Mouse (Mus musculus): ENCODE measurements around the gene Rassf3. TPM values are rescaled to one million over a fixed set of nuclear protein-coding genes. Genes with fewer than 3 reads are reported as not detected.
A peak's percentile ranks its signal among the peaks of the same experiment; 100 is the strongest.

The Rassf3 gene
- polyA plus RNA-seq, 1 experiment from 2014 or later = 25.3 TPM

GRCm38 (mm10) chr10:121394789-121395325 is 81.3 kb downstream of the Rassf3 start:
- peaks cover 66% of the 10 kb centered on the region for H3K36me3 ChIP-seq (ENCODE audit: control insufficient read depth, insufficient read depth, low read length)
- 65% methylated on average over 18 of the region's 18 CpGs for WGBS

GRCm38 (mm10) chr10:121394270-121394669 is 81.9 kb downstream of the Rassf3 start:
- no peak for ATAC-seq (ENCODE audit: insufficient number of reproducible peaks, insufficient read depth, low FRiP score, low read depth)
- Histone ChIP-seq H3K27me3 (ENCODE audit: control insufficient read depth, insufficient read depth, low read length) (no peaks in the 10 kb centered on the region), H3K9me3 (ENCODE audit: control insufficient read depth, low read length) (no peaks in the 10 kb centered on the region), H3K4me3 (ENCODE audit: control insufficient read depth in 1 of 2, insufficient read depth in 1 of 2, low read depth in 1 of 2, low read length in 2 of 2) (no peak overlapping the region), H3K4me1 (ENCODE audit: control insufficient read depth in 2 of 2, insufficient read depth in 2 of 2, low read length in 2 of 2) (peaks cover 4 to 17% of the 10 kb centered on the region in 2 experiments; a peak in 3 of 4 replicates), H3K27ac (replicated peaks in 1 of 2; ENCODE audit: control insufficient read depth in 1 of 2, insufficient read depth in 1 of 2, low read depth in 2 of 2, low read length in 2 of 2) (no peak overlapping the region), H3K36me3 (ENCODE audit: control insufficient read depth, insufficient read depth, low read length) (peaks cover 72% of the 10 kb centered on the region), H3K4me2 (ENCODE audit: low read length) (no peak overlapping the region), H3K9ac (ENCODE audit: low read length) (no peak overlapping the region)
- WGBS = 88% methylated on average over 6 of the region's 6 CpGs

More at GRCm38 (mm10) chr10:121394789-121395325, 81.3 kb downstream of the Rassf3 start:
- no peak overlapping the region for H3K4me2 ChIP-seq (ENCODE audit: low read length)
- no peak for ATAC-seq (ENCODE audit: insufficient number of reproducible peaks, insufficient read depth, low FRiP score, low read depth)
- no peak overlapping the region for H3K9ac ChIP-seq (ENCODE audit: low read length)
- H3K4me3 ChIP-seq (ENCODE audit: control insufficient read depth in 1 of 2, insufficient read depth in 1 of 2, low read depth in 1 of 2, low read length in 2 of 2) = no peak overlapping the region
- no peaks in the 10 kb centered on the region for H3K27me3 ChIP-seq (ENCODE audit: control insufficient read depth, insufficient read depth, low read length)
- H3K27ac ChIP-seq (replicated peaks in 1 of 2; ENCODE audit: control insufficient read depth in 1 of 2, insufficient read depth in 1 of 2, low read depth in 2 of 2, low read length in 2 of 2) = no peak overlapping the region
- no peaks in the 10 kb centered on the region for H3K9me3 ChIP-seq (ENCODE audit: control insufficient read depth, low read length)
- H3K4me1 ChIP-seq (ENCODE audit: control insufficient read depth in 2 of 2, insufficient read depth in 2 of 2, low read length in 2 of 2) = peaks cover 4 to 17% of the 10 kb centered on the region in 2 experiments; a peak in 3 of 4 replicates

GRCm38 (mm10) chr10:121391901-121392300 is 84.2 kb downstream of the Rassf3 start:
- Histone ChIP-seq H3K4me2 (ENCODE audit: low read length) (no peak overlapping the region), H3K9ac (ENCODE audit: low read length) (no peak overlapping the region), H3K4me1 (ENCODE audit: control insufficient read depth in 2 of 2, insufficient read depth in 2 of 2, low read length in 2 of 2) (peaks cover 6 to 18% of the 10 kb centered on the region in 2 experiments; a peak in 3 of 4 replicates), H3K27ac (replicated peaks in 1 of 2; ENCODE audit: control insufficient read depth in 1 of 2, insufficient read depth in 1 of 2, low read depth in 2 of 2, low read length in 2 of 2) (no peak overlapping the region), H3K27me3 (ENCODE audit: control insufficient read depth, insufficient read depth, low read length) (no peaks in the 10 kb centered on the region), H3K9me3 (ENCODE audit: control insufficient read depth, low read length) (no peaks in the 10 kb centered on the region), H3K4me3 (ENCODE audit: control insufficient read depth in 1 of 2, insufficient read depth in 1 of 2, low read depth in 1 of 2, low read length in 2 of 2) (no peak overlapping the region), H3K36me3 (ENCODE audit: control insufficient read depth, insufficient read depth, low read length) (peaks cover 85% of the 10 kb centered on the region)
- 90% methylated on average over 8 of the region's 8 CpGs for WGBS
- no peak for ATAC-seq (ENCODE audit: insufficient number of reproducible peaks, insufficient read depth, low FRiP score, low read depth)

- H3K4me1 ChIP-seq (ENCODE audit: control insufficient read depth in 2 of 2, insufficient read depth in 2 of 2, low read length in 2 of 2) = peaks cover 6 to 25% of the 10 kb centered on the region in 2 experiments; a peak in 3 of 4 replicates
- H3K9me3 ChIP-seq (ENCODE audit: control insufficient read depth, low read length) = no peaks in the 10 kb centered on the region
- 69% methylated on average over 10 of the region's 10 CpGs for WGBS
- H3K27ac ChIP-seq (replicated peaks in 1 of 2; ENCODE audit: control insufficient read depth in 1 of 2, insufficient read depth in 1 of 2, low read depth in 2 of 2, low read length in 2 of 2) = no peak overlapping the region
- no peak for ATAC-seq (ENCODE audit: insufficient number of reproducible peaks, insufficient read depth, low FRiP score, low read depth)
- H3K36me3 ChIP-seq (ENCODE audit: control insufficient read depth, insufficient read depth, low read length) = peaks cover 78% of the 10 kb centered on the region
- no peaks in the 10 kb centered on the region for H3K27me3 ChIP-seq (ENCODE audit: control insufficient read depth, insufficient read depth, low read length)
- H3K4me3 ChIP-seq (ENCODE audit: control insufficient read depth in 1 of 2, insufficient read depth in 1 of 2, low read depth in 1 of 2, low read length in 2 of 2) = no peak overlapping the region
- no peak overlapping the region for H3K9ac ChIP-seq (ENCODE audit: low read length)
- no peak overlapping the region for H3K4me2 ChIP-seq (ENCODE audit: low read length)
Measured at GRCm38 (mm10) chr10:121390602-121391001, 85.5 kb downstream of the Rassf3 start.

GRCm38 (mm10) chr10:121386347-121386746 is 89.8 kb downstream of the Rassf3 start:
- Histone ChIP-seq H3K9ac (ENCODE audit: low read length) (no peak overlapping the region), H3K4me2 (ENCODE audit: low read length) (peak overlapping the region; percentile 33), H3K4me1 (ENCODE audit: control insufficient read depth in 2 of 2, insufficient read depth in 2 of 2, low read length in 2 of 2) (peaks cover 6 to 13% of the 10 kb centered on the region in 2 experiments; a peak in 3 of 4 replicates), H3K9me3 (ENCODE audit: control insufficient read depth, low read length) (no peaks in the 10 kb centered on the region), H3K27me3 (ENCODE audit: control insufficient read depth, insufficient read depth, low read length) (no peaks in the 10 kb centered on the region), H3K4me3 (ENCODE audit: control insufficient read depth in 1 of 2, insufficient read depth in 1 of 2, low read depth in 1 of 2, low read length in 2 of 2) (no peak overlapping the region), H3K36me3 (ENCODE audit: control insufficient read depth, insufficient read depth, low read length) (peaks cover 75% of the 10 kb centered on the region), H3K27ac (replicated peaks in 1 of 2; ENCODE audit: control insufficient read depth in 1 of 2, insufficient read depth in 1 of 2, low read depth in 2 of 2, low read length in 2 of 2) (peak overlapping the region in 1 of 2 experiments; percentile 50; a peak in 2 of 4 replicates)
- no peak for ATAC-seq (ENCODE audit: insufficient number of reproducible peaks, insufficient read depth, low FRiP score, low read depth)
- 26% methylated on average over 9 of the region's 9 CpGs for WGBS

GRCm38 (mm10) chr10:121385695-121386094 is 90.5 kb downstream of the Rassf3 start:
- H3K4me3 ChIP-seq (ENCODE audit: control insufficient read depth in 1 of 2, insufficient read depth in 1 of 2, low read depth in 1 of 2, low read length in 2 of 2) = no peak overlapping the region
- no peaks in the 10 kb centered on the region for H3K9me3 ChIP-seq (ENCODE audit: control insufficient read depth, low read length)
- peak overlapping the region in 1 of 2 experiments; percentile 50; a peak in 1 of 4 replicates for H3K27ac ChIP-seq (replicated peaks in 1 of 2; ENCODE audit: control insufficient read depth in 1 of 2, insufficient read depth in 1 of 2, low read depth in 2 of 2, low read length in 2 of 2)
- H3K4me2 ChIP-seq (ENCODE audit: low read length) = no peak overlapping the region
- peaks cover 75% of the 10 kb centered on the region for H3K36me3 ChIP-seq (ENCODE audit: control insufficient read depth, insufficient read depth, low read length)
- 90% methylated on average over 6 of the region's 6 CpGs for WGBS
- H3K27me3 ChIP-seq (ENCODE audit: control insufficient read depth, insufficient read depth, low read length) = no peaks in the 10 kb centered on the region
- no peak overlapping the region for H3K9ac ChIP-seq (ENCODE audit: low read length)
- H3K4me1 ChIP-seq (ENCODE audit: control insufficient read depth in 2 of 2, insufficient read depth in 2 of 2, low read length in 2 of 2) = peaks cover 6 to 13% of the 10 kb centered on the region in 2 experiments; a peak in 3 of 4 replicates
- ATAC-seq (ENCODE audit: insufficient number of reproducible peaks, insufficient read depth, low FRiP score, low read depth) = no peak

- Histone ChIP-seq H3K4me2 (ENCODE audit: low read length) (no peak overlapping the region), H3K27me3 (ENCODE audit: control insufficient read depth, insufficient read depth, low read length) (no peaks in the 10 kb centered on the region), H3K9me3 (ENCODE audit: control insufficient read depth, low read length) (no peaks in the 10 kb centered on the region), H3K4me1 (ENCODE audit: control insufficient read depth in 2 of 2, insufficient read depth in 2 of 2, low read length in 2 of 2) (peaks cover 6 to 13% of the 10 kb centered on the region in 2 experiments; a peak in 3 of 4 replicates), H3K27ac (replicated peaks in 1 of 2; ENCODE audit: control insufficient read depth in 1 of 2, insufficient read depth in 1 of 2, low read depth in 2 of 2, low read length in 2 of 2) (no peak overlapping the region), H3K36me3 (ENCODE audit: control insufficient read depth, insufficient read depth, low read length) (peaks cover 75% of the 10 kb centered on the region), H3K9ac (ENCODE audit: low read length) (no peak overlapping the region), H3K4me3 (ENCODE audit: control insufficient read depth in 1 of 2, insufficient read depth in 1 of 2, low read depth in 1 of 2, low read length in 2 of 2) (no peak overlapping the region)
- 92% methylated on average over 13 of the region's 13 CpGs for WGBS
- no peak for ATAC-seq (ENCODE audit: insufficient number of reproducible peaks, insufficient read depth, low FRiP score, low read depth)
Measured at GRCm38 (mm10) chr10:121384710-121385109, 91.4 kb downstream of the Rassf3 start.

Data from heart, embryonic 14.5 days (tissue).